Mouse (Mus musculus): ENCODE measurements around the gene Zmiz1. TPM values are rescaled to one million over a fixed set of nuclear protein-coding genes. Genes with fewer than 3 reads are reported as not detected.
A peak's percentile ranks its signal among the peaks of the same experiment; 100 is the strongest.

The Zmiz1 gene
- polyA plus RNA-seq, 1 experiment from 2014 or later, result 26.3 TPM

DNA sequence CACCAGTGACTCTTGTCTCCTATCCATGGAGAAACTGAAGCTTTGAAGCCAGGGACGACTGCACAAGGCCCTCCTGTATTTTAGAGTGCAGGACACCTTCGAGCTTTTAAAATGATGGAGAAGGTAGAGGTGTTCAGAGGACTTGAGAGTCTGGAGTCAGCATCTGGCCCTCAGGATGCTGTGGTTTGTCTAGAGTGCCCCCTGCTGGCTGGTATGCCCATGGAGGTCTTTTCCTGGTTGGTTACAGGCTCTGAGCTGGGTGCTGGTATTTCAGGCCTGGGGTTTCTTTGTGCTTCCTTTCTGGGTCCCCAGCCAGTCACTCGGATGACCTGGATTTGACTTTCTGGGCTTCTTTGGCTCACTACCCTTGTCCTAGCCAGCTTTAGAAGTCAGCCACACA is 108.3 kb downstream of the Zmiz1 start:
- Histone ChIP-seq H3K27ac (no peak overlapping the region), H3K4me1 (replicated peaks) (peaks cover 22% of the 10 kb centered on the region), H3K36me3 (peaks cover 6% of the 10 kb centered on the region), H3K27me3 (replicated peaks) (no peaks in the 10 kb centered on the region), H3K4me3 (replicated peaks) (no peak overlapping the region), H3K4me2 (replicated peaks) (no peak overlapping the region), H3K9ac (no peak overlapping the region), H3K9me3 (no peaks in the 10 kb centered on the region)
- 52% methylated on average over 3 of the region's 3 CpGs for WGBS
- no peak for ATAC-seq

GRCm38 (mm10) chr14:25567837-25568236 is 108.9 kb downstream of the Zmiz1 start:
- H3K4me1 ChIP-seq (replicated peaks), result peaks cover 20% of the 10 kb centered on the region
- H3K4me3 ChIP-seq (replicated peaks), result no peak overlapping the region
- no peak for ATAC-seq
- no peak overlapping the region for H3K27ac ChIP-seq
- H3K9ac ChIP-seq, result no peak overlapping the region
- no peaks in the 10 kb centered on the region for H3K27me3 ChIP-seq (replicated peaks)
- WGBS, result 86% methylated on average over 2 of the region's 2 CpGs
- peaks cover 8% of the 10 kb centered on the region for H3K36me3 ChIP-seq
- no peaks in the 10 kb centered on the region for H3K9me3 ChIP-seq
- H3K4me2 ChIP-seq (replicated peaks), result no peak overlapping the region

GRCm38 (mm10) chr14:25574047-25574870 is 115.3 kb downstream of the Zmiz1 start:
- no peak overlapping the region for H3K9ac ChIP-seq
- WGBS, result 43% methylated on average over 16 of the region's 16 CpGs

GRCm38 (mm10) chr14:25576642-25577041 is 117.7 kb downstream of the Zmiz1 start:
- no peak overlapping the region for H3K9ac ChIP-seq
- H3K27me3 ChIP-seq (replicated peaks), result no peaks in the 10 kb centered on the region
- H3K4me3 ChIP-seq (replicated peaks), result no peak overlapping the region
- no peak overlapping the region for H3K4me2 ChIP-seq (replicated peaks)
- peaks cover 13% of the 10 kb centered on the region; the same call in 1 of the 2 replicates for H3K4me1 ChIP-seq (replicated peaks)
- H3K27ac ChIP-seq, result no peak overlapping the region
- peaks cover 51% of the 10 kb centered on the region for H3K36me3 ChIP-seq
- WGBS, result 77% methylated on average over 3 of the region's 3 CpGs
- no peak for ATAC-seq
- no peaks in the 10 kb centered on the region for H3K9me3 ChIP-seq

More at GRCm38 (mm10) chr14:25574047-25574870, 115.3 kb downstream of the Zmiz1 start:
- peaks cover 34% of the 10 kb centered on the region for H3K36me3 ChIP-seq
- peaks cover 13% of the 10 kb centered on the region; the same call in 1 of the 2 replicates for H3K4me1 ChIP-seq (replicated peaks)
- no peak overlapping the region for H3K27ac ChIP-seq
- no peak overlapping the region for H3K4me3 ChIP-seq (replicated peaks)
- H3K4me2 ChIP-seq (replicated peaks), result no peak overlapping the region
- no peaks in the 10 kb centered on the region for H3K9me3 ChIP-seq
- ATAC-seq, result peak; percentile 46
- no peaks in the 10 kb centered on the region for H3K27me3 ChIP-seq (replicated peaks)

GRCm38 (mm10) chr14:25577431-25577830 is 118.4 kb downstream of the Zmiz1 start:
- Histone ChIP-seq H3K9ac (no peak overlapping the region), H3K36me3 (peaks cover 50% of the 10 kb centered on the region), H3K27ac (no peak overlapping the region), H3K27me3 (replicated peaks) (no peaks in the 10 kb centered on the region), H3K4me1 (replicated peaks) (peaks cover 13% of the 10 kb centered on the region; the same call in 1 of the 2 replicates), H3K4me2 (replicated peaks) (no peak overlapping the region), H3K4me3 (replicated peaks) (no peak overlapping the region), H3K9me3 (no peaks in the 10 kb centered on the region)
- WGBS, result 48% methylated on average over 3 of the region's 3 CpGs
- ATAC-seq, result peak; percentile 27; the same call in 1 of the 2 replicates

DNA sequence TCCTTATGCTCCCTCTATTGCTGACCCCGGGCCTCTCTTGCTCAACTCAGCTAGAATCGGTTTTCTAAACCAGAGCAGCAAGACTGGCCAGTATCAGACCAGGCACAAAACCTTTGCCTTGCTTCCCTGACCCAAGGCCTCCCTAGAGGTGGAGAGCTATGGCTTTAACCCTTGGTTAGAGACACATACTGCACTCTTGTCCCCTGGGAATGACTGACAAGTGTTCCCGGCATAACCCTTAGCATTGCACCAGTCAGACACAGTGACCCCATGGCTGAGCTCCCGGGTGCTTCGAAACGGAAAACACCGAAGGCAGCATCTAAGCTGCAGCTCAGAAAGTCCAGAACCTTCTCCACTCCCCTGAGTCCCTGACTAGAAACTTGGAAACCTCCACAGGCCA is 120.6 kb downstream of the Zmiz1 start:
- no peak for ATAC-seq
- H3K9me3 ChIP-seq, result no peaks in the 10 kb centered on the region
- no peak overlapping the region for H3K4me2 ChIP-seq (replicated peaks)
- peaks cover 6% of the 10 kb centered on the region; the same call in 1 of the 2 replicates for H3K4me1 ChIP-seq (replicated peaks)
- H3K9ac ChIP-seq, result no peak overlapping the region
- no peak overlapping the region for H3K27ac ChIP-seq
- no peak overlapping the region for H3K4me3 ChIP-seq (replicated peaks)
- 84% methylated on average over 7 of the region's 7 CpGs for WGBS
- peaks cover 56% of the 10 kb centered on the region for H3K36me3 ChIP-seq
- H3K27me3 ChIP-seq (replicated peaks), result no peaks in the 10 kb centered on the region

- no peak overlapping the region for H3K27ac ChIP-seq
- H3K4me3 ChIP-seq (replicated peaks), result no peak overlapping the region
- H3K9me3 ChIP-seq, result no peaks in the 10 kb centered on the region
- no peak for ATAC-seq
- H3K27me3 ChIP-seq (replicated peaks), result no peaks in the 10 kb centered on the region
- no peak overlapping the region for H3K9ac ChIP-seq
- WGBS, result 73% methylated on average over 1 of the region's 1 CpGs
- peaks cover 52% of the 10 kb centered on the region for H3K36me3 ChIP-seq
- no peak overlapping the region for H3K4me2 ChIP-seq (replicated peaks)
- H3K4me1 ChIP-seq (replicated peaks), result peaks cover 11% of the 10 kb centered on the region
Measured at GRCm38 (mm10) chr14:25580397-25580796, 121.4 kb downstream of the Zmiz1 start.

- Histone ChIP-seq H3K36me3 (peaks cover 40% of the 10 kb centered on the region), H3K4me3 (replicated peaks) (no peak overlapping the region), H3K9ac (no peak overlapping the region), H3K4me1 (replicated peaks) (peaks cover 29% of the 10 kb centered on the region), H3K4me2 (replicated peaks) (no peak overlapping the region), H3K27me3 (replicated peaks) (no peaks in the 10 kb centered on the region), H3K27ac (no peak overlapping the region), H3K9me3 (no peaks in the 10 kb centered on the region)
- no peak for ATAC-seq
- 96% methylated on average over 6 of the region's 6 CpGs for WGBS
Measured at GRCm38 (mm10) chr14:25582603-25583002, 123.6 kb downstream of the Zmiz1 start.

DNA sequence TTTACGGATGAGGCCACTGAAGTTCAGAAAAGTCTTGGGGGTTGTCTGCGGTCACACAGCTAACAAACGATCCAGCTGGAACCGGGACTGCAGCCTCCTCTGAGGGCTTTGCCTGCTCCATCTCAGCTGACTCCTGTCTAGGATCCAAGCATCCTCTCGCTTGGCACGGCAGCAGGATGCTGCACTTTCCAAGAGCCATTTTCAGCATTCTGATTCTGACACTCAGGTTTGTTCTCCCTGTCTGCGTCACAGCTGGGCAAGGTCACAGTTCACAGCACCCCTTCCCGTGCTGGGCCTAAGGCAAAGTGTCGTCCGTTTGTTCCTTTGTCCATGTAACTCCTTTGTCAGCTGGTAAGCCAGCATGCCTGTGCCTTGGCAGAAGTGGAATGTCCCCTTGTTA is 124.9 kb downstream of the Zmiz1 start:
- H3K4me3 ChIP-seq (replicated peaks), result no peak overlapping the region
- peaks cover 36% of the 10 kb centered on the region for H3K36me3 ChIP-seq

DNA sequence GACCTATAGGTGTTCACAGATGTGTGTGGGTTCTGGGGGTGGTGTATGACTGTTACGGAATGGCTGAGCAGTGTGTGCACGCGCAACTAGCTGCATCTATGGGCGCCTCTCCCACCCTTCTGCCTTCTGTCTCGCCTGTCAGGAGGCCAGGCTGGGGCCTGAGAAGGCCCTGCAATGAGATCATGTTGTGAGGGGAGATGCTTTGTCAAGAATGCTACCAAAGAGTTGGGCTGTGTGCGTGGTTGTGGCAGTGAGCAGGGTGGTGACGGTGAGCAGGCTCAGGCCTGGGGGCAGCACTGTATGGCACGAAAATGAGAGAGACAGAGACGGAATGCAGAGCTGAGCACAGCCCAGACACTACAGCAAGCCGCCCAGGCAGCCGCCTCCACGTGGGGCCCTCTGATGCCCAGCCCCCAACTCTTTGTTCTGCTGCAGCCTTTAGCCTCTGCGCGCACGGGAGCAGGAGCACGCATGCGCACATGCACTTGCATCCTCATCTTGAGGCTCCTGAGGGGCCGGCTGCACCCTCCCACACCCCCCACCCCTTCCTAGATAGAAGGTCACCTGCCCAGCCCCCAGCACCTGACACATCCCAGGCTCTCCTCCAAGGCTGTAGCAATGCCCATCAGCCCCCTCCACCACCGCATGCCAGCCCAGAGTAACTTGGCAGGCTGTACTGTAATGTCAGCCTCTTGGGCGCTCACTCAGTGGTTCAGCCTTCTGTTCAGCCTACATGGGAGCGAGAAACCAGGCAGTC is 126.7 kb downstream of the Zmiz1 start:
- Histone ChIP-seq H3K9ac (0 out of 2 replicates have a peak overlapping the region, but pooled peaks have one; percentile 8), H3K9me3 (no peaks in the 10 kb centered on the region), H3K27me3 (replicated peaks) (no peaks in the 10 kb centered on the region), H3K4me3 (replicated peaks) (no peak overlapping the region), H3K4me1 (replicated peaks) (peaks cover 56% of the 10 kb centered on the region), H3K27ac (peak overlapping the region; percentile 87), H3K36me3 (peaks cover 30% of the 10 kb centered on the region), H3K4me2 (replicated peaks) (peak overlapping the region; percentile 28)
- peak; percentile 60 for ATAC-seq
- 30% methylated on average over 21 of the region's 21 CpGs for WGBS

More for the DNA sequence above, 124.9 kb downstream of the Zmiz1 start:
- ATAC-seq, result no peak
- peaks cover 40% of the 10 kb centered on the region for H3K4me1 ChIP-seq (replicated peaks)
- H3K9ac ChIP-seq, result no peak overlapping the region
- H3K27me3 ChIP-seq (replicated peaks), result no peaks in the 10 kb centered on the region
- H3K27ac ChIP-seq, result 0 out of 2 replicates have a peak overlapping the region, but pooled peaks have one; percentile 87
- WGBS, result 67% methylated on average over 10 of the region's 10 CpGs
- H3K9me3 ChIP-seq, result no peaks in the 10 kb centered on the region
- no peak overlapping the region for H3K4me2 ChIP-seq (replicated peaks)

- WGBS, result 35% methylated on average over 10 of the region's 10 CpGs
- Histone ChIP-seq H3K36me3 (peaks cover 19% of the 10 kb centered on the region), H3K4me2 (replicated peaks) (peak overlapping the region; percentile 24; the same call in 1 of the 2 replicates), H3K4me1 (replicated peaks) (peaks cover 59% of the 10 kb centered on the region), H3K27ac (peak overlapping the region; percentile 87), H3K9ac (peak overlapping the region; percentile 5; the same call in 1 of the 2 replicates), H3K9me3 (no peaks in the 10 kb centered on the region), H3K27me3 (replicated peaks) (no peaks in the 10 kb centered on the region), H3K4me3 (replicated peaks) (no peak overlapping the region)
- 0 out of 2 replicates have a peak, but pooled peaks have one; percentile 6 for ATAC-seq
Measured at GRCm38 (mm10) chr14:25586846-25587486, 128.0 kb downstream of the Zmiz1 start.
